Mouse (Mus musculus) megakaryocyte, embryonic 14.5 days (primary cell): ENCODE results near the gene Dnajb2.

Source experiments
- FLI1 ChIP-seq: IDR thresholded peaks from 2 replicates; pipeline ENCODE4 v1.6.1; 2012; ENCODE audit warnings: low read length, inconsistent platforms, mixed read lengths
- GATA1 ChIP-seq: IDR thresholded peaks from 3 replicates; pipeline ENCODE4 v1.6.1; 2012; ENCODE audit warnings: mixed read lengths, low read length, inconsistent platforms, borderline replicate concordance

DNA sequence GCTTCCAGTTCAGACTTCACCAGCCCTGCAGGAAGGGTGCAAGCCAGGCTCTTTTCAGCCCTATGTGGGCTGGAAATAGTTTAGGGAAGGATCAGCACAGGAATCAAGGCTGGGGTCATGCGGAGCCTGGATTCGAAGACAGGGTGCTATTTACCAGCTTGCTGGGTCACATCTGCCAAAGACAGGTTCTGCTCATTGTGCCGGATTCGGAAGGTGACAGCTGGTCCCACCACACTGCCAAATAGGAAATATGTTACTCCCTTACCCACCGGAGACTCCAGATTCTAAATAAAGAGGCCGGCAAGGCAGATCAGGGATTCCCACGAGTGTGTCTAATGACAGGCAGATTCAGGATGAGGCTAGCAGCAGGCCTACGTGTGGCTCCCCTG lies 18.4 kb downstream of the Dnajb2 start:
- TF ChIP-seq GATA1 (no peak), FLI1 (no peak)
